Mouse (Mus musculus): ENCODE results near the gene Gprc5c.

Gene Gprc5c

GRCm38 (mm10) chr11:114850452-114851268, at the start of gene Gprc5c:
Gene Gprc5c, plus strand, starts transcription at chr11:114851152.
- peak; percentile 81 for DNase-seq

DNA sequence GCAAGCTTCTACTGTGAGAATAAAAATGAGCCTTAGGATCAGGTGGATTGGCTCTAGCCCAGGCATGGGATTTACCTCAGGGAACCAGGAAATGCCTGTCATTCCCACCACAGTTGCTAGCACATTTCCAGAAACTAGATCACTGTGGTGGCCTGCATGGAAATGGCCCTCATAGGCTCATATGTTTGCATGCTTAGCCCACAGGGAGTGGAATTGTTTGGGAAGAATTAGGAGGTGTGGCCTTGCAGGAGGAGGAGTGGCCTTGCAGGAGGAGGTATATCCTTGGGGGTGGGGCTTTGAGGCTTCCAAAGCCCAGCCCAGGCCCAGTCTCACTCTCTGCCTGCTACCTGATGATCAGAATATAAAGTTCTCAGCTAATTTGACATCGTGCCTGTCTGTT, 49.0 kb upstream of the Gprc5c start:
- no peak for DNase-seq

- DNase-seq, result no peak
These were observed 48.2 kb upstream of the Gprc5c start for GRCm38 (mm10) chr11:114802540-114803267.

GRCm38 (mm10) chr11:114803990-114804389, 47.0 kb upstream of the Gprc5c start:
- DNase-seq, result no peak

GRCm38 (mm10) chr11:114807025-114807424, 43.9 kb upstream of the Gprc5c start:
- no peak for DNase-seq

DNA sequence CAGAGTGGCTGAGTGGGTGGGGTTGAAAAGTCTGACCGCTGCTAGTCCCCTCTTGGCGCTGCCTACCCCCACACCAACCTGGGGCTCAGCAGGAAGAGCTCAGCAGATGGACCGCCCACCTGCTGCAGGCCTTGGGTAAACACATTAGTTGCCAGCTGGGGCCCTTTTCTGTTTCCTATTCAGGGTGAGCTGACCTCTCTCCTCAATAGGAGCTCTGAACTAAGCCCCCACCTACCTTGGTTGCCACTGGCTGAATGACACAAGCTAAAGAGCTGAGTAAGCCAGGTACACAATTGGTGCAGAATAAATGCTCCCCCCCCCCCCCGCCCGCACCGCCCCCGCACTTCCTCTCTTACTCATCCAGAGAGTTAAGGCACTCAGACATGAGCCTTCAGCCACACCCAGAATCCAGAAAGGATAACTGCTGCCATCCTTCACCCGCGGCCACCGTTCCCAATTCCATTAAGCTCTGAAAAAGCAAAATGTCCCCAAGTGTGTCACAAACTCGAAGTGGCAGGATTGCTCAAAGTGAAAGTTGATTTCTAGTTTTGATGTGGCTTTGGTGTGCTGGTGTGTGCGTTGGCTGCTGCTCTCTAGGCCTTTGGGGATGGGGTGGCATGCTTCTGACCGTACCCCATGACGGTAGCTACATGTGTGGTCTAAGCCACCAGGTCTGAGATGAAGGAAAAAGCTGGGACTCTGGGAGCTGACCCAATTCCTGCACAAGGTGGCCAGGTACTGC, 43.1 kb upstream of the Gprc5c start:
- no peak for DNase-seq

DNA sequence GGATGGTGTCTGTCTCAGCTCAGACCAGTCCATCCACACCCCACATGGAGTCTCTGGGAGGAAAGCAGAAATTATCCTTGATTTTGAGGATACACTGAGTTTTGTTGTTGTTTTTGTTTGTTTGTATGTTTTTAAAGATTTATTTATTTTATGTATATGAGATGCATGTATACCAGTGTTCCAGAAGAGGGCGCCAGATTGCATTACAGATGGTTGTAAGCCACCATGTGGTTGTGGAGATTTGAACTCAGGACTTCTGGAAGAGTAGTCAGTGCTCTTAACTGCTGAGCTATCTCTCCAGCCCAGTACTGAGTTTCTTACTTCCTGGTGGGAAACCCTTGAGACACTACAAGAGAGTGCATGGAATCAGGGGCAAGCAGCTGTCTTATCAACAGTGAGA, 41.6 kb upstream of the Gprc5c start:
- no peak for DNase-seq

DNA sequence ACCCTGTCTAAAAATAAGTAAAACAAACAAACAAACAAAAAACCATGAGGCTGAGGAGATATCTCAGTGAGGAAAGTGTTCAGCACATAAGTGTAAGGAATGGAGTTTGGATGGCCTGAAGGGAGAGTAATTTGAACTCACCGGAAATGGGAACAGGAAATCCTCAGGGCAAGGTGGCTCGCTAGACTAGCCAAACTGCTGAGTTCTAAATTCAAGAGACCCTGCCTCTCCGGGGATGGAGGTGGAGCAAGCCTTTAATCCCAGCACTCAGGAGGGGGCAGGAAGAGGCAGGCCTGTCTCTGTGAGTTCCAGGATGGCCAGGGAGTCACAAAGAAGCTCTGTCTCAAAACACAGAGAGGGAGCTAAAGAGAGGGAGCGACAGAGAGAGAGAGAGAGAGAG, 40.6 kb upstream of the Gprc5c start:
- DNase-seq, result no peak

DNA sequence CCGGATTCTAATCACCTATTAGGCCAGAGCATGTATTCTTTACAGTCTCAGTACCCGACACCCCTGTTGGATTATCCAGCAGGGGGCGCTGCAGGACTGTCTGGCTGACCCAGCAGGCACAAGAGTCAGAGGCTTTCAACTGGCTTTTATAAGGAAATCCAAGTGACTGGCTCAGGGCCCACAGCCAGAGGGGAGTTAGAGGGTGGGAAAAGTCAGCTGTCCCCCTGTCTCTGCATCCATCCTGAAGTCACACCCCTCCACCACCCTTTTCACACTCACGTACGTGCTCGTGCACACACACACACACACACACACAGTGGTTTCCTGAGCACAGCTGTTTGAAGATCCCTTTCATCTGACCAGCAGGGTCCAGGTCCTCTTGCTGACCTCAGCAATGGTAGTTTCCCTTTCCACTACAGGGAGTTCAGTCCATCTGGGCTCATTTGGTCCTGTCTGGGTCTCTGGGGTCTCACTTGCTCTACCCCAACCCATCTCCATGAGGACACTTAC, 38.2 kb upstream of the Gprc5c start:
- DNase-seq, result peak; percentile 94

DNA sequence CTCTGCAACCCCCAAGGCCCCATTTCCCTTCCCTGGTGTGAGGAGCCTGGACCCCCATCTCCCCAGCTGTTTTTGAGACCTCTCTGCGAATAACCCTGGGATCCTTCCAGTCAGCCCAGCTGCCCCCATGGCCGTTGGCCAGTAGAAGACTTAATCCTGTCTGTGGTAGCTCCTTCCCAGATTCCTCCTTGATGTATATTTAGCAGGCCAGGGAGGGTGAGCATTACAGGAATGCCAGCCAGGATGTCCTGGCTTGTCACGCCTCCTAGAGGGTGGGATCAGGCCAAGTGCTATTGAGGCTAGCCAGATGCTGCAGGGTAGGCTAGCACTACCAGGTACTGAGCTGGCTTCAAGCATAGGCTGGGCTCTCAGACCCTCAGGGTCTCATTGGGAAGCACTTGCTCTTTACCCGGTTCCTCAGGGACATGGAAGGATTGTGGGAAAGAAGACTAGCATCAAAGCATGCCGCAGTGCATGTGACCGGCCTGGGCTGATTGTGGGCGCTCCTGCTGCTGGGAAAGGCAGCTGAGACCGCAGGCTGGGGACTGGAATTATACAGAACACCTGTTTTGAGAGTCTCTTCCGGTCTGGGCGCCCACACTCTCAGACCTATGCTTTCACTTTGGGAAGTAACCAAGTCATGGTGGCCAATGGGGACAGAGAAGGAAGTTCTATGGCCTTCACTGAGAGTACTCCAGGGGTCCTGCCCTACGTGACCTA, 35.9 kb upstream of the Gprc5c start:
- DNase-seq, result no peak

- no peak for DNase-seq
These were observed 34.0 kb upstream of the Gprc5c start for GRCm38 (mm10) chr11:114816934-114817333.

DNA sequence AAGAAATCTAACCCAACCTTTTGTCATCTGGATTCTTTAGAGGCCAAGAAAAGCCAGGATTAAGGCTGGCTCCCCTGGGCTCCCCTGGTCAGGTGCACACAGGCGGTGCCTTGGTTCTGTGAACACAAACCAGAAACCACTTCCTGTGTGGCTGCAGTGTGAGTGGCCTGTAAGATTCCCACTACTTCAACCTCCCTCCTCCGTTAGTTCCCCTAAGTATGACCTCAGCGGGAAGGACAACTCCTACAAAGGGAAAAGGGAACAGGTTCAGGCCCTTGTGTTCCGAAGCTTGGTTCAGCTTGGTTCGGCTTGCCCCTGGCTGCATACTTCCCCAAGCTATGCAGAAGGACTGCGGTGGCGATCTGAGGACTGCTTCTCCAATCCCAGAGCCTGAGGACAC, 32.8 kb upstream of the Gprc5c start:
- DNase-seq, result no peak

- no peak for DNase-seq
These were observed 31.8 kb upstream of the Gprc5c start for GRCm38 (mm10) chr11:114819110-114819509.

- no peak for DNase-seq
These were observed 30.5 kb upstream of the Gprc5c start for GRCm38 (mm10) chr11:114820444-114820843.

DNA sequence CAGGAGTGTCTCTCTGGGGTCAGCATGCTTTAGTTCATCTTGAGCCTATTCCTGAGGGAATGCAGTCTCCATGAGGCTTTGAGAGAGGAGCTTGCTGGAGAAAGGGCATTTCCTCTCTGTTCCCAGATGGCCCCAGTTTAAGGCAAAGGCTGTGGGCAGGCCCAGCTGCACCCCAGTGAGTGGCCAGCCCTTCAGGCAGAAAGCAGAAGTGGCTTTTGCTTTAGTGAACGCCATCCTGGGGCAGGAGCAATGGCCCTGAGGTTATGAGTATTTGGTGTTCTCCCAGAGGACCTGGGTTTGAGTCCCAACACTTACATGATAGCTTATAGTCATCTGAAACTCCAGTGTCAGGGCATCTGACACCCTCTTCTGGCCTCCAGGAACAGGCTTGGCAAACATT, 29.6 kb upstream of the Gprc5c start:
- no peak for DNase-seq

- peak; percentile 76 for DNase-seq
These were observed 28.2 kb upstream of the Gprc5c start for GRCm38 (mm10) chr11:114822727-114823126.

GRCm38 (mm10) chr11:114823199-114823725, 27.7 kb upstream of the Gprc5c start:
- DNase-seq, result no peak

GRCm38 (mm10) chr11:114826686-114827085, 24.3 kb upstream of the Gprc5c start:
- peak; percentile 78 for DNase-seq

DNA sequence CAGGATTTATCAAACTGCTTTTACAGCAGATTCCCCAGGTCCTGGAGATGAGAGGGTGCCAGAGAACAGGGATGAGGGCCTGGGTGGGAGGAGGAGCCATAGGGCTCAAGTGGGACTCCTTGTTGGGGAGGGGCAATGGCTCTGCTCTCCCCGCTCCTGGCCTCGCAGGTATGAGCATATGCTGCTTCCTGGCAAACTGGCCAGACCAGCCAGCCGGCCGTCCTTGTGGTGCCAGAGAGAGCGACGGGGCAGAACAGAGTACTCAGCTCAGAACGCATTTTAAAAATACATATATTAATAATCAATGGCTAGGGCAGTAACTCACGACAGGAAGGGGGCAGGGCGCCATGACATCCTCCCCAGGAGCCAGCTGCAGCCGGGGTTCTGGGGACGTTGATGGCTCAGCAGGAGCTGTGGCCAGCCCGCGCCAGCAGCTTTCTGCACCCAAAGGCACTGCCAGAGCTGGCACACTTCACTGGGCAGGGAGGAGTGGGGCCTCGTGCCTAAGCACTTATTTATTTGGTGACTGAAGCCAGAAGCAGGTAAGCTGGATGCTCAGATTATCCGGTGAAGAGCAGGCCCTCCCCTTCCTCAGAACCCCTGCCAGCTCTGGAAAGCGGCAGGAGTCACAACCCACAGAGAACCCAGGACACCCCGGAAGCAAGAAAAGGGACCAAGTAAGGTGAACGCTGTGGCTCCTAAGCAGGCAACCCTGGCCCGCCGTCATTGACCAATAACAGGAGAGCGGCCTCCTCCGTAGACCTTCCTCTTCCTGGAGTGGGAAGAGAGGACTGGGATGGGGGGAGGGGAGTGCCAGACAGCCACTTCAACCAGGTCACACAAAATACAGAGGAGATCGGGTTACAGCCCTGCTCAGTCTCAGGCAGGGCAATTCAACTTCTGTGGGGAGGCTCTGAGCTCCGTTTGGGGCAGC, 21.2 kb upstream of the Gprc5c start:
- DNase-seq, result peak; percentile 87

DNA sequence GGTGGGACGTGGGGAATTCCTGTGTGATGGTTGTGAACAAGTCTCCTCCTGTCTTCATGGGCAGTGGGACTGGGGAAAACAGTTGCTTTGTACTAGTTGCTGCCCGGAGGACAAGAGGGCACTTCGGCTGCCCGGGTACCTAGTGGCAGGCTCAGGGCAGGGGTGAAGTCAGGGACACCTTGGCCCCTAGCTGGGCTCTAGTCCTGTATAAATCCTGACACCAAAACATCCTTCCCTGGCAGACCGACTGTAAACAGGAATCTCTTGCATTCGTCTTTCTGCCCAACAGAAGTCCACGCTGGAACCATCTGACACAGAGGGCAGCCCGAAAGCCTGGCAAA, 20.5 kb upstream of the Gprc5c start:
- no peak for DNase-seq

- DNase-seq, result no peak
These were observed 17.8 kb upstream of the Gprc5c start for GRCm38 (mm10) chr11:114833166-114833565.

Measured in kidney, adult 18-20 months (tissue).